Mouse (Mus musculus): ENCODE results near the gene Hivep1. TPM values are rescaled to one million over a fixed set of nuclear protein-coding genes. Genes with fewer than 3 reads are reported as not detected.

Hivep1 gene
- total and polyA plus RNA-seq, 3 experiments, result 2.2 to 15.9 TPM; not detected in 1

DNA sequence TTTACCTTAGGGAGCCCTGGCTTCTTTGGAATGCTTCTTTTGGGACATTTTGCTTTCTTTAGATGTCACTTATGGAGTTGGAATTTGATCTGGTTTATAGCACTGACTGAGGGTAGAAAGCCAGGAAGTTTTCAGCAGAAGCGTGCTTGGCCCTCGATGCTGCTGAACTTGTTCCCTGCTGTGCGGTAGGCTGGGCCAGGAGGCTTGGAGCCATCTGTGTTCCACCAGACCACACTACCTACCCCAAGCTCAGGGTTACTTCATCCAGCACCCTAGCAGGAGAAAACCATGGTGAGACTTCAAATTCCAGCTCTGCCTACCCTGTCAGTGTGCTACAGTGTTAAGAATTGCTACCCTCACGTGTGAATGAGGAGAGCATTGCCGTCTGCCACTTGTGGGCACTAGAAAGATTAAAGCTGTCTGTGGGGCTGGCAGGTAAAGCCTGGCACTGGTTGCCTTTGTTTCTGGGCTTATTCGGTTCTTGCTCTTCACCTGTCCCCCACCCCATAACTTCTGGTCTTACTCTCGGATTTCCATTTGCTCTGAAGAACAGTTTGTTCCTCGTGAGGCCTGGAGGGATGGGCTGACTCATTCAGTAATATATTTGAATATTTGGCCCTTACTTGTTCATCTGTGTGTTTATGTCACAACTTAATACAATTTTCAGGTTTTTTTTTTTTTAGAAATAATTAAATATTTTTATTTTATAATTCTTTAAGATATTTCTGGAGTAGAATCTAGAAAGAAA, 40.7 kb downstream of the Hivep1 start:
- no peaks in the 10 kb centered on the region for H3K9me3 ChIP-seq (replicated peaks; ENCODE audit: insufficient read depth, low read length)
- H3K9ac ChIP-seq (ENCODE audit: control insufficient read depth, low read depth, low read length, poor library complexity, severe bottlenecking), result peak overlapping the region; percentile 35
- no peak overlapping the region for H3K4me3 ChIP-seq (ENCODE audit: control insufficient read depth in 1 of 2, insufficient read depth in 1 of 2, low read depth in 2 of 2, low read length in 2 of 2)
- peaks cover 23 to 30% of the 10 kb centered on the region in 2 experiments for H3K4me1 ChIP-seq (ENCODE audit: control insufficient read depth in 1 of 2, insufficient read depth in 2 of 2, low read length in 2 of 2)
- peak overlapping the region; percentile 67 for H3K27ac ChIP-seq (ENCODE audit: control insufficient read depth, low read depth, low read length)
- TF ChIP-seq SMC3 (IDR thresholded peaks at IDR 0.05; ENCODE audit: low read depth, low read length) (no peak), NELFE (IDR thresholded peaks at IDR 0.05; ENCODE audit: low read depth, low read length) (no peak), POLR2AphosphoS5 (IDR thresholded peaks at IDR 0.05; ENCODE audit: borderline replicate concordance, low read depth, low read length) (no peak), MAX (IDR thresholded peaks at IDR 0.05; ENCODE audit: low read length) (no peak), MEF2A (IDR thresholded peaks at IDR 0.05; ENCODE audit: extremely low read depth, insufficient replicate concordance, low read depth, low read length, poor library complexity, severe bottlenecking) (no peak), E2F4 (IDR thresholded peaks at IDR 0.05; ENCODE audit: borderline replicate concordance, low read depth, low read length) (no peak)
- H3K27me3 ChIP-seq (ENCODE audit: control insufficient read depth in 1 of 2, insufficient read depth in 2 of 2, low read length in 2 of 2), result no peaks in the 10 kb centered on the region
- H3K79me2 ChIP-seq (ENCODE audit: control insufficient read depth, insufficient read depth, low read length, poor library complexity), result peaks cover 13% of the 10 kb centered on the region
- H3K36me3 ChIP-seq (ENCODE audit: control insufficient read depth in 1 of 2, insufficient read depth in 2 of 2, low read length in 2 of 2), result peaks cover 0 to 25% of the 10 kb centered on the region in 2 experiments; a peak in 2 of 4 replicates
- DNase-seq (ENCODE audit: low read depth, low spot score), result no peak

DNA sequence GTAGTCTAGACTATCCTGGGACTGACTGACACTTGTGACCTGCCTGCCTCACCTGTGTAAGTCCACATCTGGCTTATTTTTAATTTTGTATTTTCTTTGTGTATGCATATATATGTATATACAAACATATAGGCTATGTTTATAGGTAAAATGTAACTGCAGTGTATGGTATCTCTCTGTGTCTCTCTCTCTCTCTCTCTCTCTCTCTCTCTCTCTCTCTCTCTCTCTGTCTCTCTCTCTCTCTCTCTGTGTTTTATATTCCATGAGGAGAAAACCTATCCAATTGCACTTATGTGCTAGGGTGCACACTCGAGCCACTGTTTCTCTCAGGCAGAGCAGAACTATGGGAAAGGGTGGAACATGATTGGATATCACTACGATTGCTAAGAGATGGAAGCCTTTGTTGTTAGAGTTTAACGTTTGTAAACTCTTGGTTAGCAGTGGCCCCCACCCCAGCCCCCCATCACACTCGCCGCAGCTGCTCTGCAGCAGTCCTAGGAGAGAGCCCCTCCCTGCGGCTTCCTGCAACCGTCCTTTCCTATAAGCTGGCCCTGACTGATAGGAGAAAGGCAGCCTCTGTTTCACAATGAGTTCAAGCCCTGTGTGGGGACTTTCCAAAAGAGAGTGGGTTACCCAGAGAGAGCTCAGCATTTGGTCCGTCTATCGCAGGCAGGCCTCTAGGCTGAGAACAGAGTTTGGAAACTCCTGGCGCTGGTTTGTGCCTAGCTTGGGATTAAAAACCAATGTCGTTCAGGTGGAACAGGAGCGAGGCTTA, 41.6 kb downstream of the Hivep1 start:
- Histone ChIP-seq H3K9ac (ENCODE audit: control insufficient read depth, low read depth, low read length, poor library complexity, severe bottlenecking) (peak overlapping the region; percentile 60), H3K9me3 (replicated peaks; ENCODE audit: insufficient read depth, low read length) (no peaks in the 10 kb centered on the region), H3K36me3 (ENCODE audit: control insufficient read depth in 1 of 2, insufficient read depth in 2 of 2, low read length in 2 of 2) (peaks cover 0 to 25% of the 10 kb centered on the region in 2 experiments; a peak in 2 of 4 replicates), H3K4me3 (ENCODE audit: control insufficient read depth in 1 of 2, insufficient read depth in 1 of 2, low read depth in 2 of 2, low read length in 2 of 2) (peak overlapping the region; percentile 1 to 6; a peak in 3 of 4 replicates), H3K4me1 (ENCODE audit: control insufficient read depth in 1 of 2, insufficient read depth in 2 of 2, low read length in 2 of 2) (peaks cover 23 to 30% of the 10 kb centered on the region in 2 experiments), H3K27ac (ENCODE audit: control insufficient read depth, low read depth, low read length) (peak overlapping the region; percentile 88), H3K27me3 (ENCODE audit: control insufficient read depth in 1 of 2, insufficient read depth in 2 of 2, low read length in 2 of 2) (no peaks in the 10 kb centered on the region), H3K79me2 (ENCODE audit: control insufficient read depth, insufficient read depth, low read length, poor library complexity) (peaks cover 13% of the 10 kb centered on the region)
- peak; percentile 94 for DNase-seq (ENCODE audit: low read depth, low spot score)
- TF ChIP-seq USF1 (IDR thresholded peaks at IDR 0.05; ENCODE audit: low read depth, low read length) (no peak), CHD2 (IDR thresholded peaks at IDR 0.05; ENCODE audit: low read length) (peak; percentile 23; the same call in 1 of the 2 replicates), JUND (IDR thresholded peaks at IDR 0.05; ENCODE audit: low read depth, low read length) (peak; percentile 90), EP300 (IDR thresholded peaks at IDR 0.05; ENCODE audit: low read depth in 1 of 2, low read length in 2 of 2) (peak; percentile 95 to 100), CHD1 (IDR thresholded peaks at IDR 0.05; ENCODE audit: low read depth, low read length) (0 out of 2 replicates have a peak, but pooled peaks have one; percentile 37), ZNF384 (IDR thresholded peaks at IDR 0.05; ENCODE audit: low read depth, low read length) (no peak), MAX (IDR thresholded peaks at IDR 0.05; ENCODE audit: low read length) (no peak), RAD21 (IDR thresholded peaks at IDR 0.05; ENCODE audit: low read depth, low read length) (no peak), CTCF (IDR thresholded peaks at IDR 0.05 in 2 of 3, conservative IDR thresholded peaks at IDR 0.05 in 1 of 3; ENCODE audit: control insufficient read depth in 1 of 3, insufficient read depth in 1 of 3, low read depth in 2 of 3, low read length in 3 of 3, poor library complexity in 1 of 3, severe bottlenecking in 1 of 3) (no peak), GATA1 (IDR thresholded peaks at IDR 0.05; ENCODE audit: low read depth, low read length) (peak; percentile 68), ZC3H11A (IDR thresholded peaks at IDR 0.05; ENCODE audit: low read depth, low read length) (no peak; the same call in 1 of the 2 replicates), RCOR1 (IDR thresholded peaks at IDR 0.05; ENCODE audit: low read depth, low read length) (peak; percentile 74), MEF2A (IDR thresholded peaks at IDR 0.05; ENCODE audit: extremely low read depth, insufficient replicate concordance, low read depth, low read length, poor library complexity, severe bottlenecking) (no peak), GABPA (IDR thresholded peaks at IDR 0.05; ENCODE audit: low read depth, low read length) (no peak), POLR2AphosphoS5 (IDR thresholded peaks at IDR 0.05; ENCODE audit: borderline replicate concordance, low read depth, low read length) (no peak), UBTF (IDR thresholded peaks at IDR 0.05; ENCODE audit: borderline replicate concordance, insufficient read depth, low read depth, low read length) (no peak), MYB (IDR thresholded peaks at IDR 0.05; ENCODE audit: low read depth, low read length) (peak; percentile 96), MAFK (IDR thresholded peaks at IDR 0.05; ENCODE audit: borderline replicate concordance, low read depth, low read length) (no peak), ETS1 (IDR thresholded peaks at IDR 0.05; ENCODE audit: low read depth, low read length) (peak; percentile 84), MXI1 (IDR thresholded peaks at IDR 0.05; ENCODE audit: low read depth, low read length) (no peak), SIN3A (IDR thresholded peaks at IDR 0.05; ENCODE audit: low read length) (peak; percentile 77), NELFE (IDR thresholded peaks at IDR 0.05; ENCODE audit: low read depth, low read length) (no peak; the same call in 1 of the 2 replicates), USF2 (IDR thresholded peaks at IDR 0.05; ENCODE audit: borderline replicate concordance in 1 of 2, insufficient read depth in 1 of 2, low read depth in 1 of 2, low read length in 2 of 2) (no peak), TCF12 (IDR thresholded peaks at IDR 0.05; ENCODE audit: low read depth, low read length) (peak; percentile 97)
